Mouse (Mus musculus) midbrain, embryonic 13.5 days (tissue): ENCODE results near the gene Por. TPM values are rescaled to one million over a fixed set of nuclear protein-coding genes. Genes with fewer than 3 reads are reported as not detected.

Source experiments
- microRNA-seq: library from miRNA; unstranded; fragments of <30 nt; microRNA quantifications from one replicate; pipeline ENCODE4, GENCODE M21; 2016
- polyA plus RNA-seq: library from polyadenylated mRNA; unstranded; fragments of >200 nt; fragmentation: Nextera tagmentation; extraction: Ambion mirVana; gene quantifications from 2 replicates; pipeline ENCODE4 v1.2.1, GENCODE M21; 2015

Por gene
- polyA plus RNA-seq, 1 experiment from 2014 or later: 137 TPM

Small RNA genes lying within 50 kb of the gene (microRNA-seq; reads per million reads assigned to microRNA genes)
- gene Mir7034: not detected

Other genes with a start within 250 kb of the Por start
- 38.9 and 40.9 TPM in 2 replicates for gene Hip1, start 124.9 kb upstream of the Por start, polyA plus RNA-seq
- gene Ccl26, start 106.5 kb upstream of the Por start, polyA plus RNA-seq: not detected in 2 replicates
- 2.0 and 3.7 TPM in 2 replicates for gene Ccl24, start 97.0 kb upstream of the Por start, polyA plus RNA-seq
- gene Rhbdd2, start 37.4 kb upstream of the Por start, polyA plus RNA-seq: 88.1 and 88.3 TPM in 2 replicates
- gene Tmem120a, start 74.4 kb downstream of the Por start, polyA plus RNA-seq: 70.1 and 72.7 TPM in 2 replicates
- 0.34 TPM in 1 of 2 replicates, not detected in the other for gene Styxl1, start 108.4 kb downstream of the Por start, polyA plus RNA-seq
- 563 and 580 TPM in 2 replicates for gene Mdh2, start 108.4 kb downstream of the Por start, polyA plus RNA-seq
- gene Srrm3, start 136.9 kb downstream of the Por start, polyA plus RNA-seq: 91.4 and 124 TPM in 2 replicates
- 6.8 and 7.1 TPM in 2 replicates for gene Hspb1, start 217.9 kb downstream of the Por start, polyA plus RNA-seq